Mouse (Mus musculus) gastrocnemius, postnatal 14 days (tissue): ENCODE measurements around the gene Pp2d1. TPM values are rescaled to one million over a fixed set of nuclear protein-coding genes. Genes with fewer than 3 reads are reported as not detected.

Experiments used
- DNase-seq: peaks from one replicate; pipeline ENCODE4 v3.0.0; 2021; ENCODE audit warnings: mixed read lengths
- intact Hi-C: fragments of 180-260 bp; cut with DNase I; formaldehyde crosslinking; loops from one replicate; pipeline ENCODE4 v1.15.1; 2025; ENCODE audit warnings: low total_unique reads
- total RNA-seq, 2 experiments: library from RNA; stranded (reverse); gene quantifications; 2 replicates each; pipeline ENCODE4 v1.2.3; 2021

The Pp2d1 gene
- total RNA-seq, 2 experiments from 2014 or later, result not detected

DNA sequence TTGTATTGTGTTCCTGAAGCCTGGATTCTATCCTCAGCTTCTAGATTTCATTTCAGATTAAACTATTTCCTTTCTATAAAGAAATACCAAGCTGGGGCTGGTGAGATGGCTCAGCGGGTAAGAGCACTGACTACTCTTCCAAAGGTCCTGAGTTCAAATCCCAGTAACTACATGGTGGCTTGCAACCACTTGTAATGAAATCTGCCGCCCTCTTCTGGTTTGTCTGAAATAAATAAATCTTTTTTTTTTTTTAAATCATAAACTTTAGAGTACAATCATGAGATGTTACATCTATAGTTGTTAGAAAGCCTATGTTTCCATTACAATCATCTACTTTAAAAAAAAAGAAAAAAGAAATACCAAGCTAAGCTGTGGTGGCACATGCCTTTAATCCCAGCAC lies 36.3 kb downstream of the Pp2d1 start:
- intact Hi-C loops, result loop anchor here (10.0 kb wide), 1 partner anchor 162 kb away; no protein-coding TSS in a partner anchor

DNA sequence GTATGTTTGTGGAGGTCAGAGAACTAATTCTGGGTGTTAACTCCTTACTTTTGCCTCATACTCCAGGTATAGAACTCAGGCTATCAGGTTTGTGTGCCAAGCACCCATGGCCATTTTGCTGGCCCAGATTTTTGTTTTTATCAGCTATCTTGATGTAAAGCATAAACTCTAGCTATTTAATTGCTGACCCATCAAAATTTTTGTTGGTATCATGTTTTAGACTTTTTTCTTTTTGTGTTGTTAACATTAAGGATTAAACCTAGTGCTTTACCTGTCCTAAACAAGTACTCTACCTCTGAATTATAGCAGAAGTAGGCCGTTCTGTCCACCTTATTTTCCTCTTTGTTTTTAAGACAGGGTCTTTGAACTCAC lies 50.3 kb downstream of the Pp2d1 start:
- intact Hi-C loops, result no loop called here
- DNase-seq, result no peak

More for the DNA sequence above, 36.3 kb downstream of the Pp2d1 start:
- DNase-seq, result no peak

DNA sequence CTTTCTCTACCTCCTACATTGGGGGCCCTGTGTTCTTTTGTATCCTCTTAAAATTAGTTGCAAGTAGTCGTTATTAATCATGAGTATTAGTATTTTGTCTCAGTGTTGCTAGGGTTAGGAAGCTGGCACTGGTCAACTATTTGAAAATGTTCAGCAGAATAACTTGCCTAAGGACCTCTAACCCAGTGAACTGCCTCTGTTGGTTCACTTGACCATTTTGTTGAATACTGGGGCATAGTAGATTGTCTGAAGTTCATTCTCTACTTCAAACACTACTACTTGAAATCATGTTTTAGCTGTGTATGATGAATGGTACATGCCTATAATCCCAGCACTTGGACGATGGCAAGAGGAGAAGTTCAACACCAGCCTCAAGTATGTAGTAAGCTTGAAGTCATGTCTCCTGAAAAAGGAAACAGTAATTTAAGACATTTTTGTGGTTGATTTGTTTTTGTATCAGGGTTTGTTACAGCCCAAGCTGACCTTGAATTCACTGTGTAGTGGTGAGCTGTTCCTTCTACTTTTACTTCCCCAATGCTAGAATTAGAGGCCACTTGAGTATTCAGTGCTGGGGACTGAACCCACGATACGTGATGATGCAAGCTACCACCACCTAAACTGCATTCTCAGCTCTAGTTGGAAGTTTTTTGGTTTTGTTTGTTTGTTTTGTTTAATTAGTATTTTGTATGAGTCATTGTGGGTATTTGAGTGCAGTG lies 50.8 kb downstream of the Pp2d1 start:
- DNase-seq, result no peak
- intact Hi-C loops, result no loop called here

DNA sequence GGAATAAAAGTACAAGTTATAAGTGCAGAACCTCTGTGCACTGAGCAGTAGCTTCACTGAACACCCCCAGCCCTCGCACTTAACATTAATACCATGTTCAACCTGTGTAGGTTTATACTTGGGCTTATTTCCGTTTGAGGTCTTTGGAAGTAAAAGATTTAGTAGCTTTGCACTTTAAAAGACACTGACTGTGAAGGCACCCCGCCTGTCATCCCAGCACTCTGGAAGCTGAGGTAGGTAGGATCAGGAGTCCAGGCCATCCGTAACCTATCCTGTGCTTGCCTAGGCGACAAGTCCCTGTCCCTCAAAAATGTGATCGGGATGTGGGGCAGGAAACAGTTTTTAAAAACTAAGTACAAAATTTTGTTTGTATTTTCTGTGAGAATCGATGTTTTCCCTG lies 58.8 kb downstream of the Pp2d1 start:
- no peak for DNase-seq
- intact Hi-C loops, result no loop called here

DNA sequence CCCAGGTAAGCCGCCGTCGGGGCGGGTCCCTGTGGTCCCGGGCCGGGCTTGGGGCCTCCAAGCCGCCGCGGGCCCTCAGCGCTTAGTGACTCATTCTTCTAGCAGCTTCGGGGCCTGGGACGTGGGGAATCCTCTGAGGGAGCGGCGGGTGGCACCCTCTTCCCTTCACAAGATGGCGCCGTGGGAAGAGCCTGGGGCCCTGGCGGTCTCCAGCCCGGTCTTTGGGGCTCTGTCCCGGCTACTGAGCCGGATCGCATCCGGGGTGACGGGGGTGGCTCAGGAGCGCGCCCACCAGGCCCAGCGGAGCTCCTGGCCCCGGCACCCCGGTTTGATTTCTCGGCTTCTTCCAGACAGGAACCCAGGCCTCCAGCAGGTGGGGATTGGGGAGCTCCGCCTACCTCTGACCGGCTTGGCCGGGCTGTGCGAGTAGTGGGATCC lies 59.6 kb downstream of the Pp2d1 start:
- intact Hi-C loops, result no loop called here
- DNase-seq, result peak; percentile 59

DNA sequence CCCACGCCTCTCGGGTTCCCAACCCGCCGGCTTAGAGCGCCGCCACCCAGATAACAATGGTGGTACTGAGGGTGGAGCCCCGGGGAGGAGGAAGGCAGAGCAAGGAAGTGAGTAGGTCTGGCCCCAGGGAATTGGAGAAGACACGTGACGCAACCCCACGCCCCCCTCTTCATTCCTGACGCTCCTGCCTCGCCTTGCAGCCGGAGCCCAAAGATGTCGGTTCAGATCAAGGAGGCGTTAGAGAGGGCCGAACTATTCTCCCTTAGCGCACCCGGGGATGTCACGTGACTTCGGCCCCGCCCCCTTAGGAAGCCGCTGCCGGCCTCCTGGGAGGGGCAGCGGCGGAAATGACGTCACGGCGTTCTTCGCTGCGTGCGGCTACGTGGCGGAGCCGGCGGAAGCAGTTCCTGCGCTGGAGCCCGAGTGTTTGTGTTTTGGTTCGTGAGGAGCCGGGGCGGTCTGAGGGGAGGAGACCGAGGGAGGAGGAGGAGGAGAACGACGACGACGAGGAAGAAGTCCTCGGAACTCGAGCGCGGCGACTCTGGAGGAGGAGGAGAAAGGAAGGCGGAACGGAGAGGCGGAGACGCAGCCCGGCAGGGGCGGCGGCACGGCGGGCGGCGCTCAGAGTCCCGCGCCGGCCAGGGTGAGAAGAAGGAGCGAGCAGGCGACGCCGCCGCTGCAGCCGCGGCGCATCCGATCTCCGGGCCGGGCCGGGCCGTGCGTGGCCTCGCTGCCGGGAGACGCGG lies 60.2 kb downstream of the Pp2d1 start, which contains the start of gene Rab5a:
Gene Rab5a (plus strand): TSS at position 377 of the 746 bp plus-strand sequence.
- intact Hi-C loops, result no loop called here
- DNase-seq, result peak; percentile 100

DNA sequence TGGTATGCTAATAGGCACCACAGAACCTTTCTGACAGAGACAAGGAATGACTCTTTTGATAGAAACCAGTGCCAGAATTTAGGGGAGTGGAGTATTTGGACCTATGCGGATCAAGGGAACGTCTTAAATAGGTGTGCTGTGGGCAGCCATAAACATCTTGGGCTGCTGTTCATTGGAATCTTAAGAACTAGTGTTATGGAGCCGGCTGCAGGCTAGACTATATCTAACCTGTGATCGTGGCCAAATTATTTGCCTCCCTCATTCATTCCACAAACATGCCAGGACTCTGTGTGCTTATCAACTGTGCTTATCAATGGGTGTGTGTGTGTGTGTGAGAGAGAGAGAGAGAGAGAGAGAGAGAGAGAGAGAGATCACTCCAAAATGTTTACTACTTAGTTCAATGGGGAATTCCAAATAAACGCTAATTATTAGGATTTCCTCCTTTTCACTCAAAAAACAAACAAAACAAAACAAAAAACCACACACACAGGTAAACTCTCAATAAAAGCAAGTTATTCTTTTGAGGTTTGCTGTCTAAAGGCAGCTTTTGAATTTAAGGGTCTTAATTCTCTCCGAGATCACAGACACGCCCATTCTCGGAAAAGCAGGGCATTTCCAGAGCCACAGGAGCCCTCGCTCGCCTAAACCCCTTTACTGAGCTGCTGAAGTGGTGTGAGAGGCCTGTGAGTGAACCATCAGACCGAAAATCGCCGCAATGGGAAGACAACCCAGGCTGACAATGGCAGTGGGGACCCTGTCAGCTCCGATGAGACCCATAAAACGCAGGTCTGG lies 61.0 kb downstream of the Pp2d1 start:
- DNase-seq, result no peak
- intact Hi-C loops, result no loop called here

DNA sequence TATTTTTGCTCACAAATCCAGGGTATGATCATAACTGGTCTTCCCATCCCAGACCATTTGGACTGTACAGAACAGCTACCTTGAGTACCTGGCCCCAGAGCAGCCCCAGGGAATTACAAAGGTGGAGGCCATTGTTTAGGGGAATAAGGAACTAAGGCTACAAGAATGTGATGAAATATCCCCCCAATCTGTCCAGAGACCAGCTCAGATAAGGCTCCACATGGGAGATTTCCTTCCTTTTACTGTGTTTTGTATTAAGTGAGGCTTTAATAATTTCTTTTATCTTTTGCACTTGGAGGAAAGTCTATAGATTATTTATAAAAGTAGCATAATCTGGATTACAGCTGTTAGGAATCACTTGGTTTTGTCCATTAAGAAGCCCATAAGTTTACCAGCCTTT lies 70.6 kb downstream of the Pp2d1 start:
- intact Hi-C loops, result no loop called here
- DNase-seq, result no peak

DNA sequence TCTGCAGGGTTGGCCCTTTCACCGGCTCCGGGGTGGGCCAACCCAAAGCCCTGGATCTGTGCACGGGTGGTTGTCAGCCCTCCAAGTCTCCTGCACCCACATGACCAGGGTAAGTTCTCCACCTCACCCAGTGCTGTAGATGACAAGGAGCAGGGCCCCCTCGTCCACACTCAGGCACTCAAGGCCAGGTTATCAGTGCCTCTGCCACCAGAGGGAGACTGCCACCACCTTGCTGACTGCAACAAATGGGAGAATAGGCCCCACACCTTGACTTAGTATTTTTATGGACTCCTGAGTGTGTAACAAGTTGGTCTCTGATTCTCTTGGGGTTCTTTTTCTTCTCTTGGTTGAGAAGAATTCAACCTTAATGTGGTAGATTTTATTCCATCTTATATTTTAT lies 73.7 kb downstream of the Pp2d1 start:
- intact Hi-C loops, result no loop called here
- no peak for DNase-seq

DNA sequence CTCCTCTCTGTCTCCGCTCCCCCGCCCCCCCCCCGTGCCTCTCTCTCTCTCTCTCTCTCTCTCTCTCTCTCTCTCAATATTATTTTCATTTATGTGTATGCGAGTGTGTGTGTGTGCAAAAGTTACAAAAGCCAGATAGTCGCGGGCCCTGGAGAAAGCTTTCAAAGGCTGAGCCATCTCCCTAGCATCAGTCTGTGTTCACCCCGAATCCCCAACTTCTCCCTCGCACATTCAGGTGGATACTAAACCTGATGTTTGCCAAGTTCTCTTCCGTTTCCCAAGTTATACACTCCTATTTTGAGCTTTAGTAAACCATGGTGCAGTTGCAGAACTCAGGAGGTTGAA lies 75.8 kb downstream of the Pp2d1 start:
- no peak for DNase-seq
- intact Hi-C loops, result no loop called here

DNA sequence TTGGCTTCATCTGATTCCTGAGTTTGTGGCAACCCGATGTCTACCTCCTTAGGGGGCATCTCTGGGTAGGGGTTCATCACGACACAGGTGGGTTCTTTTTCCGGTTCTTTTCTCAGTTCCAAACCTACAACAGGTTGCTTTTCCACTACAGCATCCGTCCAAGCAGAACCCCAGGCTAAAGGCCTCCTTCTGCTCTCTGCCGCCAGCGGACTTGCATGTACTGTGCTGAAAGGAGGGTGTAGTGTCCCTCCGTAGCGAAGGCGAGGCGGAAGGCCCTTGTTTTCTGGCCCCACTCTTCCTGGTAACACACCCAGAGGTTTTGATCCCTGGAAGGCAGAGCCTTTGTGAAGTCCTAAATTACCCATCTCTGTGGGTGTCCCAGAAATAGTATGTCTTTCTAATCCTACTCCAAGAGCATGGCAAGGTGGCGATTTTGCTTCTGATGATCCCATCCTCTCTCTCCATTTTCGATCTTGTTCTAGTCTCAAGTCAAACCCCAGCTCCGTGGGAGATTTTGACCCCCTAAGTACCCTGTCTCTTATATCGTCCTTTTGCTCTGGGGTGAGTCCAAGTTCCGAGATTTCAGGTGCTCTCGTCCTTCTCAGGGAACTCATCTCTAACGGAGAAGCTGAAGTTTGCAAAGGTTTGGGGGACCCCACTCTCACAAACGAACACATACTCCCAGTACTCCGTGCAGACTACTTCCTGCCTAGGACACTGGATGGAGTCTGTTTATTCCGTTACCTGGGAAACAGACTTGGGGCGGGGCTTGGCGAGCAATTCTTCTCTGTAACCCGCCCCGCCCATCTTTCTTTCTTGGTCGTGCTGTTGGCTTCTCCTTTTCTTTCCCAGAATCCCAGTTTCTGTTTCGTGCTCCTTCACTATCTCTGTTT lies 76.4 kb downstream of the Pp2d1 start, which contains the start of gene Efhb:
Gene Efhb (minus strand): TSS at position 719 of the 893 bp plus-strand sequence.
- peak; percentile 90 for DNase-seq
- intact Hi-C loops, result no loop called here

Other genes with a start within 250 kb of the Pp2d1 start
- gene Efhb, start 76.1 kb downstream of the Pp2d1 start, total RNA-seq, result under 1 TPM; 0.22 to 0.39 TPM
- 10 to 100 TPM; 43.8 to 47.3 TPM for gene Rab5a, start 60.2 kb downstream of the Pp2d1 start, total RNA-seq
- gene Kat2b, start 27.4 kb upstream of the Pp2d1 start, total RNA-seq, result 10 to 100 TPM; 31.5 to 40.9 TPM
- 1 to 10 TPM in 1 of 2 experiments, under 1 TPM in 1; 0.95 to 1.7 TPM for gene Sgo1, start 149.9 kb upstream of the Pp2d1 start, total RNA-seq